Mouse (Mus musculus): Measurements from ENCODE around the gene Dlg2. TPM values are rescaled to one million over a fixed set of nuclear protein-coding genes. Genes with fewer than 3 reads are reported as not detected.

Gene Dlg2
- polyA plus RNA-seq, 1 experiment = 4.1 TPM

DNA sequence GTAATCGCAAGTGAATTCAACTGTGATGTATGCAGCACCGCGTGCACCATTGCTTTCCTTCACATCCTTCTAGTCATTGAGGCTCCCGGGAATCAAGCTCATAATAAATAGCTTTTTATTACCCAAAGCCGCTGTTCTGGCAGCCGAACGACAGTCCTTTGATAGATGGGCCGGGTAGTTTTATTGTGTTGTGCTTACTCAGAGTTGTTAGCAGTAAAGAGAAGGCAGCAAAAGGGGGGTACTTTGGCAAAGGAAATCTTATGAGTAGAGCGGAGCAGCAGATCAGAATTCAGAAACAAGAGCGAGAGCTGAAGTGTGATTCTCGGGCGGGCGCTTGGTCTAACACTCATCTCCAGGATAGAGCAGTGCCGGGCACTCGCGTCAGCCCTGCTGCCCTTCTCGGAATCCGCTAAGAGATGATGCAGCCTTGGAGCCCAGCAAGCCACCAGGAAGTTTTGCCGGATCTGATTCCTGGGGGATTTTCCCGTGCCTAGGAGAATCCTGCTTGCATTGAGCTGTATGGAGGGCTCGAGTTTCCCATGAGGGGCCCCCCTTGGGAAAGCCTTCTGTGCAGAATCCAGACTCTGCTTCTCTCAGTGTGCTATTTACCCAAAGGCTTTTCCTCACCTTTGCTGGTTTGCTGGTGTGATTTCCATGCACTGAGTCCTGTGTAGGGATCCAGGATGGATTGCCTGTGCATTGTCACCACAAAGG is 410.7 kb downstream of the Dlg2 start:
- no peak for TF ChIP-seq GATA1 (IDR thresholded peaks at IDR 0.05; ENCODE audit: borderline replicate concordance, low read length)
- no peak for TF ChIP-seq FLI1 (IDR thresholded peaks at IDR 0.05; ENCODE audit: low read length)
- Histone ChIP-seq H3K9me3 (no peaks in the 10 kb centered on the region), H3K36me3 (replicated peaks; ENCODE audit: low read length) (no peaks in the 10 kb centered on the region)

DNA sequence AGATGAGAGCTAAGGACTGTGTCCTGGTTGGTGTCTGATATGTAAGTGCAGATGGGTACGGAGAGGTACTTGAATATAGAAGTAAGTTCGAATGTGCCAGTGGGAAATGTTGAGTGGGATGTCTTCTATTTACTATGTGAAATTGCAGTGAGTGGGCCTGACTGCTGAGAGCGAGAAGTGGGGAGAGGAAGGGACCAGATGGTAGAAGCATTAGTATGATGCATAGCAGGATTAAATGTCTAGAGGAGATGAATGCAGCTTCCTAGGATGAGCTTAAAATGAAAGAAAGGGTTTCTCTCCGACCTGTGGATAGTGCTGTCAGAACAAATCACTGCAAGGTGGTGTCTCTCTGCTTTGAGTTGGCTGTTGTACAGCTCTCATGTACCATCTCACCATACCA is 451.0 kb downstream of the Dlg2 start:
- H3K4me3 ChIP-seq (replicated peaks) = no peak overlapping the region
- H3K9me3 ChIP-seq = no peaks in the 10 kb centered on the region
- no peaks in the 10 kb centered on the region for H3K27me3 ChIP-seq (replicated peaks)
- H3K36me3 ChIP-seq (replicated peaks; ENCODE audit: low read length) = no peaks in the 10 kb centered on the region
- no peaks in the 10 kb centered on the region for H3K4me1 ChIP-seq
- TF ChIP-seq GATA1 (IDR thresholded peaks at IDR 0.05; ENCODE audit: borderline replicate concordance, low read length) = no peak
- TF ChIP-seq FLI1 (IDR thresholded peaks at IDR 0.05; ENCODE audit: low read length) = no peak

More for the DNA sequence above, 410.7 kb downstream of the Dlg2 start:
- peaks cover 9% of the 10 kb centered on the region for H3K27me3 ChIP-seq (replicated peaks)
- no peak overlapping the region for H3K4me3 ChIP-seq (replicated peaks)
- no peaks in the 10 kb centered on the region for H3K4me1 ChIP-seq

DNA sequence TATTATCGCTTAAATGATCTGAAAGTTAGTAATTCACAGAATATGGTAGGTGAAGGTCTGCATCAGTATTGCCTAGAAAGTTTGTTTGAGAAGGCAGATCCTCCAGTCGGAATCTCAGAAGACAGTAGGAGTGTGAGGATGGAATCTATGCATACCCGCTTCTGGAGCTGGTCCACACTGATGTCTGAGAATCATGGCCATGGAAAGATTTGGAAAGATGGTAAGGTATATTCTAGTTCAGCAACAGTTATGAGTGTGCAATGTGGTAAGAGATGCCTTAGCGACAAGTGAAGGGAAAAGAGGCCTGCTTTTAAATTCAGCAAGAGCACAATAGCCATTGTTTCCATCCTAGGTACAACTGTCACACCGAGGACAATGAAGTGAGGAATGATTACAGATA is 464.3 kb downstream of the Dlg2 start:
- H3K9me3 ChIP-seq = no peaks in the 10 kb centered on the region

DNA sequence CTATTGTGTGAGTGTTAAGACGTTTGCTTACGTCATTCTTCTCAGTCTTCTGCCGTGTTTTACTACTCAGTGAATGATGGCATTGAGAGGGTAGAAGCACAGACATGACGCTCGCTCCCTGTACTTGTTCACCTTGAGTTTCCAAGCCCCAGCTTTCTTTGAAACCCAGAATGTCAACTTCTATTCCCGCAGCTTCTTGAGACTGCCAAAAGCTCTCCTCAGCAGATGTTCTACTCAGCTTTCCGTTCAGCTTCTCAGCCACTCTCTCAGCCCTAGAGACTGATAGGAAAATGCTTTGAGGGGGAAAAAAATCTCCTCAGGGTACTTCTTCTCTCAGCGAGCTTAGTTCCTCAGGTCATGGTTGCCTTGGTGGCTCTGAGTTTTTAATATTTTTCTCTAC is 470.6 kb downstream of the Dlg2 start:
- Histone ChIP-seq H3K4me3 (replicated peaks) (no peak overlapping the region), H3K36me3 (replicated peaks; ENCODE audit: low read length) (no peaks in the 10 kb centered on the region), H3K27me3 (replicated peaks) (no peaks in the 10 kb centered on the region), H3K9me3 (no peaks in the 10 kb centered on the region), H3K4me1 (no peaks in the 10 kb centered on the region)
- no peak for TF ChIP-seq FLI1 (IDR thresholded peaks at IDR 0.05; ENCODE audit: low read length)
- TF ChIP-seq GATA1 (IDR thresholded peaks at IDR 0.05; ENCODE audit: borderline replicate concordance, low read length) = no peak

More for the DNA sequence above, 464.3 kb downstream of the Dlg2 start:
- H3K4me3 ChIP-seq (replicated peaks) = no peak overlapping the region
- H3K36me3 ChIP-seq (replicated peaks; ENCODE audit: low read length) = no peaks in the 10 kb centered on the region
- H3K27me3 ChIP-seq (replicated peaks) = no peaks in the 10 kb centered on the region
- TF ChIP-seq GATA1 (IDR thresholded peaks at IDR 0.05; ENCODE audit: borderline replicate concordance, low read length) = no peak
- TF ChIP-seq FLI1 (IDR thresholded peaks at IDR 0.05; ENCODE audit: low read length) = no peak
- H3K4me1 ChIP-seq = no peaks in the 10 kb centered on the region

DNA sequence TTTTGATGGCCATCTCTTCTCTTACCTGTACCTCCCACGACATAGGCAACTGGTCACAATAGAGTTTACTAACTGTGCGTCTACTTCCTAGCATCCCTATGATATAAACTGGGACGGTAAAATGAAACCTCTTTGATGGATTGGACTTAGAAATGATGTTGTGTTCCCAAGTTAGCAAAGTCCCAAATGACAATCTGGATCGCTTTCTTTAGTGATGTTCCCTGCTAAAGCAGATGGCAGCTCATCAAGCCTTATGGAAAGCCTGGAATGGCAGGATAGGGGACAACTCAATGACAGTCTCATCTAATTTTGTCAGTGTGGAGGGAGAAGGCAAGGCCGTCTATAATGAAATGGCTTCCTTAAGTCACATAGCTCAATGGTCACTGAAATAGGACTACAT is 472.7 kb downstream of the Dlg2 start:
- Histone ChIP-seq H3K36me3 (replicated peaks; ENCODE audit: low read length) (no peaks in the 10 kb centered on the region), H3K4me3 (replicated peaks) (no peak overlapping the region), H3K27me3 (replicated peaks) (no peaks in the 10 kb centered on the region), H3K4me1 (no peaks in the 10 kb centered on the region), H3K9me3 (no peaks in the 10 kb centered on the region)
- no peak for TF ChIP-seq FLI1 (IDR thresholded peaks at IDR 0.05; ENCODE audit: low read length)
- TF ChIP-seq GATA1 (IDR thresholded peaks at IDR 0.05; ENCODE audit: borderline replicate concordance, low read length) = no peak

DNA sequence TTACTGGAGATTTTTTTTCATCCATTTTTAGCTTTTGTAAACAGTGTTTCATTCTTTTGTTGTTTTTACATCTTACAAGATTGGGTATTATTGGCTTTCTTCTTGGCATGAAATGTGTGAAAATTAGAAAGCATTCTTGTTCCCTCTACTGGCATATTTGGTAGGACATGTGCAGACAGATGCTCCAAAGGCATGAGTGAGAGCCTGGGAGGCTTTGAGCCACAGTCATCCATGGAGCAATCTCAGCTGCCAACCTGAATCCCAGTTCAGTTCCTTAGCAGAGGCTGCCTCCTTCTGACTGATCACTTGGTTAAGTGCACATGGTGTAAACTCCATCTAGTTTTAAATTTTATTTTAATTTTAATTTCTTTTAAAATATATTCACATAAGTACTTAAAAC is 500.8 kb downstream of the Dlg2 start:
- H3K9me3 ChIP-seq = no peaks in the 10 kb centered on the region
- H3K36me3 ChIP-seq (replicated peaks; ENCODE audit: low read length) = no peaks in the 10 kb centered on the region
- TF ChIP-seq GATA1 (IDR thresholded peaks at IDR 0.05; ENCODE audit: borderline replicate concordance, low read length) (no peak), FLI1 (IDR thresholded peaks at IDR 0.05; ENCODE audit: low read length) (no peak)
- no peak overlapping the region for H3K4me3 ChIP-seq (replicated peaks)
- no peaks in the 10 kb centered on the region for H3K4me1 ChIP-seq
- H3K27me3 ChIP-seq (replicated peaks) = no peaks in the 10 kb centered on the region

DNA sequence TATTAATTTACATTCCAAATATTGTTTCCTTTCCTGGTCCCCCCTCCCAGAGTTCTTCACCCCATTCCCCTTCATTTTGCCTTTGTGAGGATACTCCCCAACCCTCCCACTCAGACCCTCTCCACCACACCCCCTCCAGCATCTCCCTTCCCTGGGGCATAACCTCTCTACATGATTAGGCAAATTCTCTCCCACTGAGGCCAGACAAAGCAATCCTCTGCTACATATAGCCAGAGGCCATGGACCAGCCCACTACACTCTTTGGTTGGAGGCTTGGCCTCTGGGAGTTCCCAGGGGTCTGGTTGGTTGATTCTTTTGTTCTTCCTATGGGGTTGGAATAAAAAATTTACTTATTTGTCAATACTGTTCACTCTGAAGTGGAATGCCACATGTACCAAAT is 505.6 kb downstream of the Dlg2 start:
- TF ChIP-seq FLI1 (IDR thresholded peaks at IDR 0.05; ENCODE audit: low read length) (no peak), GATA1 (IDR thresholded peaks at IDR 0.05; ENCODE audit: borderline replicate concordance, low read length) (no peak)
- Histone ChIP-seq H3K4me3 (replicated peaks) (no peak overlapping the region), H3K27me3 (replicated peaks) (no peaks in the 10 kb centered on the region), H3K36me3 (replicated peaks; ENCODE audit: low read length) (no peaks in the 10 kb centered on the region), H3K4me1 (no peaks in the 10 kb centered on the region), H3K9me3 (no peaks in the 10 kb centered on the region)

DNA sequence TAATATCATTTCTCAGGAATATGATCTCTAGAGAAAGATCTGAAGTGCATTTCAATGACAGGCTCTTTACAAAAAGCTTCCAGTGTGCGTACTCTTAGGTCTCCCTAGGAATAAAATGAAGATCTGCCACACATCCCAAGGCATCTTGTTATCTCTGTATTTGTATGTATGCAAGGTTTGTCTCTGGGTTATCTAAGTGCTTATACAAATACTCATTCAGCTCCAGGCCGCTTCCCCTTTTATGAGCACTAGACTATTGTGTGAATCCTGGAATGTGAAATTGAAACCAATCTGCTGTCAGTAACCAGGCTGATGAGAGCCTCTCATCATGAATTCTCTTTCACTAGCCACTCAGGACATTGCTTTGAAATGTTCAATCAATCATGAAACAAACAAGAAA is 534.2 kb downstream of the Dlg2 start:
- Histone ChIP-seq H3K9me3 (no peaks in the 10 kb centered on the region), H3K4me3 (replicated peaks) (no peak overlapping the region), H3K27me3 (replicated peaks) (no peaks in the 10 kb centered on the region), H3K36me3 (replicated peaks; ENCODE audit: low read length) (no peaks in the 10 kb centered on the region), H3K4me1 (no peaks in the 10 kb centered on the region)
- TF ChIP-seq FLI1 (IDR thresholded peaks at IDR 0.05; ENCODE audit: low read length) (no peak), GATA1 (IDR thresholded peaks at IDR 0.05; ENCODE audit: borderline replicate concordance, low read length) (no peak)

DNA sequence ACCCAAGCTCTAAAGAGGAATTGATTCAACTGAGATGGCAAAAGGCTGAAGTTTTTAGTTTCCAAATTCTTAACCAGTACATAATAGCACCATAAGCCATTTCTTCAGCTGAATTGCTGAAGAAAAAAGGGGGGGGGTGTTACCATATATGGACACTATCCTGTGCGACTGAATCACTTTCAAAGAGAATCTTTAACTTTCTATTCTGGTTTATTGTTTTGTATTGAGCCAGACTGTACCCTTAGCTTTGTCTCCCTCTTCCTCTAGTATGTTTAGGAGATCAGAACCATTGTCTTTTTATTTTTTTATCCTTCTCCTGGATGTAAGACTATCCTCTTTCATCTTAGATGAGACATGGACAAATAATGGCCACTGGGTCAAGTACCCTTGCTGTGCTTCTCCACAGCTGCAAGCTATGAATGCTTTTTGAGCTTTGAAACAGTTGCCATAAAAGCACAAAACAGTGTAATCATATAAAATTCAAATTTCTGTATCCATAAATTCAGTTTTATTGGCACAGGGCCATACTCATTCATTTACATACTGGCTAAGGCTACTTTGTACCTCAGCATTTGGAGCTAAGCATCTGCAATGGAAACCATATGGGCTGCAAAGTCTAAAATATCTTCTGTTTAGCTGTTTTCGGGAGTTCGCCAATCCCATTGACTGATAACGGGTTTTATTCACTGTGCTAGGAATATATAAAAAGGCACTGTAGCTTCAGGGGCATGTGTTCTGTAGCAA is 568.7 kb downstream of the Dlg2 start:
- TF ChIP-seq FLI1 (IDR thresholded peaks at IDR 0.05; ENCODE audit: low read length) = no peak
- no peak for TF ChIP-seq GATA1 (IDR thresholded peaks at IDR 0.05; ENCODE audit: borderline replicate concordance, low read length)
- H3K36me3 ChIP-seq (replicated peaks; ENCODE audit: low read length) = no peaks in the 10 kb centered on the region
- no peaks in the 10 kb centered on the region for H3K27me3 ChIP-seq (replicated peaks)
- no peaks in the 10 kb centered on the region for H3K4me1 ChIP-seq
- H3K4me3 ChIP-seq (replicated peaks) = no peak overlapping the region
- H3K9me3 ChIP-seq = no peaks in the 10 kb centered on the region

DNA sequence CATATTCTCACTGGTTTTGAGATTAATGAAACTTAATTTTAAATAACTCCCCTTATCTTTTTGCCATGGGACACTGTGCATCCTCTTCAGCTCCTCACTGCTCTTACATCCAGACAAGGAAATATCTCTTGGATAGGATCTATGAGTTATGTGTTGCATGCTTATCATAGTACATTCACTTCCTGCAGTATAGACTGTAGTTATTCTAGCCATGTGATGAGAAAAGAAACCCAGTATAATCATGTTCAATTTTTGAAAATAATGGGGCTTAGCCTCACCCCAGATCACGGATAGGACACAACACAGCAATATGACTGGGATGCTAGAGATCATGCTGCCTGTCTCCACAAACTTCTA is 569.2 kb downstream of the Dlg2 start:
- Histone ChIP-seq H3K27me3 (replicated peaks) (no peaks in the 10 kb centered on the region), H3K4me1 (no peaks in the 10 kb centered on the region), H3K9me3 (no peaks in the 10 kb centered on the region), H3K4me3 (replicated peaks) (no peak overlapping the region), H3K36me3 (replicated peaks; ENCODE audit: low read length) (no peaks in the 10 kb centered on the region)
- TF ChIP-seq GATA1 (IDR thresholded peaks at IDR 0.05; ENCODE audit: borderline replicate concordance, low read length) (no peak), FLI1 (IDR thresholded peaks at IDR 0.05; ENCODE audit: low read length) (no peak)
